Mouse (Mus musculus) gastrocnemius, postnatal 10 days (tissue): ENCODE results near the gene Fam81a. TPM values are rescaled to one million over a fixed set of nuclear protein-coding genes. Genes with fewer than 3 reads are reported as not detected.
A peak's percentile ranks its signal among the peaks of the same experiment; 100 is the strongest.

Experiments
- DNase-seq: peaks from one replicate; pipeline ENCODE4 v3.0.0; 2021; ENCODE audit warnings: mixed read lengths
- total RNA-seq, 2 experiments: library from RNA; stranded (reverse); gene quantifications; 2 replicates each; pipeline ENCODE4 v1.2.3; 2021

Fam81a gene
- total RNA-seq, 2 experiments from 2014 or later = 2.6 to 2.8 TPM

GRCm38 (mm10) chr9:70052730-70053129 is 89.6 kb downstream of the Fam81a start:
- DNase-seq = no peak

- DNase-seq = no peak
These were observed 92.5 kb downstream of the Fam81a start for GRCm38 (mm10) chr9:70049839-70050238.

- DNase-seq = peak; percentile 6
These were observed 93.0 kb downstream of the Fam81a start for GRCm38 (mm10) chr9:70049416-70049783.

- DNase-seq = peak; percentile 57
These were observed 93.5 kb downstream of the Fam81a start for GRCm38 (mm10) chr9:70048751-70049415.

- DNase-seq = no peak
These were observed 94.1 kb downstream of the Fam81a start for GRCm38 (mm10) chr9:70048280-70048679.

- no peak for DNase-seq
These were observed 94.5 kb downstream of the Fam81a start for GRCm38 (mm10) chr9:70047839-70048238.

GRCm38 (mm10) chr9:70046255-70046654 is 96.1 kb downstream of the Fam81a start:
- DNase-seq = no peak

GRCm38 (mm10) chr9:70044865-70045264 is 97.5 kb downstream of the Fam81a start:
- DNase-seq = no peak

- DNase-seq = no peak
These were observed 99.4 kb downstream of the Fam81a start for GRCm38 (mm10) chr9:70042935-70043334.

- no peak for DNase-seq
These were observed 100.2 kb downstream of the Fam81a start for GRCm38 (mm10) chr9:70042137-70042536.

GRCm38 (mm10) chr9:70040570-70040969 is 101.8 kb downstream of the Fam81a start:
- DNase-seq = no peak

GRCm38 (mm10) chr9:70039597-70040385 is 102.6 kb downstream of the Fam81a start:
- no peak for DNase-seq

Other genes starting within 250 kb of the Fam81a start
- gene Bnip2, start 153.1 kb downstream of the Fam81a start, total RNA-seq = 10 to 100 TPM; 72.5 to 77.2 TPM
- gene Gtf2a2, start 130.0 kb downstream of the Fam81a start, total RNA-seq = 10 to 100 TPM; 58.5 to 62.1 TPM
- not detected for gene Gcnt3, start 104.5 kb downstream of the Fam81a start, total RNA-seq
- 10 to 100 TPM; 19.5 to 26.4 TPM for gene Myo1e, start 64.8 kb upstream of the Fam81a start, total RNA-seq